Mouse (Mus musculus) fat pad, adult 2 months (tissue): Measurements from ENCODE around the gene Spryd3.

ENCODE experiments used
- DNase-seq: peaks from one replicate; pipeline ENCODE4 v3.0.0-alpha.2; 2011; ENCODE audit warnings: low read depth, low spot score; ENCODE audit errors: extremely low read depth

Gene Spryd3

DNA sequence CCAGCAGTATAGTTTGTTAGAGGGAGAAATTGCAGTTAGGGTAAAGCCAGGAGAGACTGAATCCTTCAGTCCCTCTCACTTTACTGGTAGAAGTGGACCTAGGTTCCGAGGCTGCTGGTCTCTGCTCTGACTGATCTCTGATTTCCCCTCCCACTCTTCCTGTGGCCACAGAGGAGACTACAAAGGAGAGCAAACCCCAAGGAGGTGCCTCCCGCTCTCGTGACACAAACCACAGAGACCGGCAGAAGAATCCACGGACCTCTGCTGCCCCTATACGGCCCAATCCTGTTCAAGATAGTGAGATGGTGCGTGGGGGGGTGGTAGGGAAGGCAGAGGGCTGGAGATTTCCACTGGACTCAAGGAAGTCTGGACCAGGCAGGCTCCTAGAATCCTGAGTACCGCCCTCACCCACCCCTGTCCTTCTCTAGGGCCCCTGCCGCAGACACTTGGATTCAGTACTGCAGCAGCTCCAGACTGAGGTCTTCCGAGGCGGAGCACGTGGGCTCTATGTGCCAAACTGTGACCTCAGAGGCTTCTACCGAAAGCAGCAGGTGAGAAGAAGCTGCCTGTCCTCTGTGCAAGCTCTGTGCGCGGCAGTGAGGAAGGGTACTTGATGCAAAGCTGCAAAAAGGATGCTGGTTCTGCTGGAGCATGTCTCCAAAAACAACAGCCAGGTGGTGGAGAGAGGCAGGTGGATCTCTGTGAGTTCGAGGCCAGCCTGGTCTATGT lies 11.8 kb upstream of the Spryd3 start:
- no peak for DNase-seq

DNA sequence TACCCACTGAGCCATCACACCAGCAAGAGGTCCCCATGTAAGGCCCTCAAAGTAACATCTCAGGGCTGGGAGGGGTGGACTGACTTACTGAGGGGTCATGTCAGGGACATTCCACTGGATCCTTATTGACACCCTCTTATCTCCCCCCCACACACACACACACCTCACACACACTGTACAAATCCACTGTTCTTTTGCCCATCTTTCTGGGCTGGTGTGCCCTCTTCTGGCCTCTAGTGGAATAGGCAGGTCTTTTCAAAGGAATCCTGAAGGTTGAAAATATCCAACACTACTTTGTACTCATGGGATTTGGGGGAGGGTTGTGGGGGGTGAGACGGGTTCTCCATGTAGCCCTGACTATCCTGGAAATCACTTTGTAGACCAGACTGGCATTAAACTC lies 10.8 kb upstream of the Spryd3 start:
- no peak for DNase-seq

DNA sequence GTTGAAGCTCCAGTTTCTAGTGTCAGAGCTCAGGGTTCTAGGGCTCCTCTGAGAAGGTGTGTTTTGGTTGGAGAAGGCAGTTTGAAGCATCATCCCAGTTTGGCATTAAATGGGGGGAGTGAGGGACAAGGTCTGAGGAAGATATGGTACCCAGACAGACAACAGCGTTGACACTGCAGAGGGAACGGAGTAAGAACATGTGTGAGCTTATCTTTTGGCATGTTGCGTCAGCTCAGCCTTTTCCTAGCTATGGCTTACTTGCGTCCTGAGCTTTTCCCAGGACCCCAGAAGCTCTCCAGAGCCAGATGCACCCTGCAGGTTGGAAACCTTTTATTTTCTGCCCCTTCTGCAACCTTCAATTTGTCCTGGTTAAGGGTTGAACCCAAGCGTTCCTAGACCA lies 10.1 kb upstream of the Spryd3 start:
- DNase-seq = no peak

DNA sequence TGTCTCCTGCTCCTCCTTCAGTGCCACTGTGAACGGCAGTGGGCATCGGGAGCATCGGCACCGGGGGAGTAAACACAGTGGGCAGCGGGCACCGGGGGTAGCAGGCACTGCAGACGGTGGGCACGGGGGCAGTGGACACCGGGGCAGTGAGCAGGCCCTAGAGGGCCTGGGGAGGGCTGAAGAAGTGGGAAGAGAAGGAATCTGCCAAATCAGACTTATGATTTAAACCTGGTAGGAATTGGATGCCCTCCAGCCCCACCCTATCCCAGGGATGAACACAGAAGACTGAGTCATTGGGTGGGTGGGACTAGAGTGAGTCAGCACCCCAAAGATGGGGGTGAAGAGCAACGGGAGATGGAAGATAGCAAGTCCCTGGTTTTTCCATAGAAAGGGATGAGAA lies 9.3 kb upstream of the Spryd3 start:
- no peak for DNase-seq

DNA sequence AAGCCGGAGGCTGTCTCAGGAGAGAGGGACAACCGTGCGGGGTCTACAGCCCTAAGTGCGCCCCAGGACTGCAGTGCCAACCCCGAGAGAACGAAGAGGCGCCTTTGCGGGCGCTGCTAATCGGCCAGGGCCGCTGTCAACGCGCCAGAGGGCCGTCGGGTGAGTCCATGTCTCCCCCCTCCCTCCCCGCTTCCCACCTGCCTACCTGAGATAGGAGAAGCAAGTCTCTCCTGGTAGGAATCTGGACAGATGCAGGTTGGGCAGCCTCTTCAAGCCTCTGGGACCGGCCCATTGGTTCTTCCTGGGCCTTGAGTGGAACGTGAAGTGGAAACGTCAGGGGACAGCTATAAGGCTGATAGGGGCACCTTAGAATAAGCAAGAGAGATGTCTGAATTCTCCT lies 8.7 kb upstream of the Spryd3 start:
- no peak for DNase-seq

DNA sequence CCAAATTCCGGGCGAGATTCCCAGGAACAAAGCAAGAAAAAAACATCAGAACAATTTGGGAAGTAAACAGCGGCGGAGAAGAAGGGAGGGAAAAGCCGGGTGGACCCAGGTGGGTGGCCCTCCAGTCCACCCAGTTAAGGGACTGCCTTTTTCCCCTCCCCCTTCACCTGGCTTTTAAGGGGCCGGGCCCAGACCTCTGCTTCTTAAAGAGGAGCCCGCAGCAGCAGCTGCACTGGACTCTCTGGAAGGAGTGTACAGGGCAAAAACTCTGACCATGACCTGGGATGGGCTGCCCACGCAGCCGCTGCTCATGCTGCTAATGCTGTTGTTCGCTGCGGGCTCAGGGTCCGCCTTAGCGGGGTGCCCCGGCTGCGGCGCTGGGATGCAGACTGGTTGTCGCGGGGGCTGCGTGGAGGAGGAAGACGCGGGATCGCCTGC lies 8.3 kb upstream of the Spryd3 start, which contains the start of gene Igfbp6:
TSS of gene Igfbp6 (plus strand) at position 89 of the 438 bp plus-strand sequence.
- no peak for DNase-seq

DNA sequence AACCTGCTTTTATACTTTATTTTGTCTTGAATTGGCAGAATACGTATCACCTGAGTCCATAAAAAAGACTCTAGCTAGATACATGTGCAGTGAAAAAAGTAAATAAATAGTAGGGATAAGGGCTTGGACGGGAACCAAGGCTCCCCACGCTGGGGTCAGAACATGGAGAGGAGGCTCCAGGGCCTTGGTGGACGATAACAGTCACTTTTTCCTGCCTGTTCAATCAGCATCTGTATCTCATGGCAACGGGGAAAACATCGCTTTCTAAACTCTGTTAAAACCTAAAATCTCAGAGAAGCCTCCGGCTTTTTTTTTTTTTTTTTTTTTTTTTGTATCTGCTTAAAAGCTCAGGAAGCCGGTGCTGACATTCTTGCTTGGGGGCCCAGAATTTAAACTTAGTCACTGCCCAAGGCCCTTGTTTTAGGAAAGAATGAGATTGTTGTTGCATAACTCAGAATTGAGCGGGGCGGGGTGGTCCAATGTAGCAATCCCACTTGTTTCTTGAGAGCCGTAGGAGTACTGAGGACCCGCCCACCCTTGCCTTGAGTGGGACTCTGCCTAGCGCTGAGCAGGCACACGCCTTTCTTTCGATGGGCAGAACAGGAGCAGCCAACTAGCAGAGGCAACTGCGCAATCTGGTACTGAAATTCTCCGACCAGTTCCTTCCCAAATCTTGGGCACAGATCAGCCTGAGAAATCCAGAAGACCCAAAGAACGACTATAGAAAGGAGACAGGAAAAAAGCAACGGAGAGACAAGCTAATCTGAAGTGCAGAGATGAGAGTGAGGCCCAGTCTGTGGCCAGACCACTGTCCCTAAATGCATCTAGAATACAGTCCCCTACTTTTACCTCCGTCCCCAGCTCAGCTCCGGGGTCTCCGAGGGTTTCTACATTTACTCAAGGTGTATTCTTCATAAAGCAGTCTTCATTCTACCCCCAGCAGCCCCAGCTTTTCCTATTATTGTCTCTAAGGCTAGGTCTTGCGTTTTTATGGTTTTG lies 7.2 kb upstream of the Spryd3 start:
- DNase-seq = no peak

DNA sequence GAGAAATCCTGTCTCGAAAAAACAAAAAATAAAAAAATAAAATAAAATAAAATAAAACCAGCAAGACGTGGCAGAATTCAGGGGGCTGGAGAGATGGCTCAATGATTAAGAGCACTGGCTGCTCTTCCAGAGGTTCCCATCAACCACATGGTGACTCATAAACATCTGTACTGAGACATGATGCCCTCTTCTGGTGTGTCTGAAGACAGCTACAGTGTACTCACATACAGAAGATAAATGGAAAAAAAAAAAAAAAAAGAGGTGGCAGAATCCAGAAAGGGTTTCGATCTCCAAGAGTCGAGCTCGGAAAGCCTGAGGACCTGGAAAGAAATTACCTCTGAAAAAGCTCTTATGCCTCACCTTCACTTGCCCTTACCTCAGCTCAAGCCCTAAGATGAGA lies 5.1 kb upstream of the Spryd3 start:
- DNase-seq = no peak

DNA sequence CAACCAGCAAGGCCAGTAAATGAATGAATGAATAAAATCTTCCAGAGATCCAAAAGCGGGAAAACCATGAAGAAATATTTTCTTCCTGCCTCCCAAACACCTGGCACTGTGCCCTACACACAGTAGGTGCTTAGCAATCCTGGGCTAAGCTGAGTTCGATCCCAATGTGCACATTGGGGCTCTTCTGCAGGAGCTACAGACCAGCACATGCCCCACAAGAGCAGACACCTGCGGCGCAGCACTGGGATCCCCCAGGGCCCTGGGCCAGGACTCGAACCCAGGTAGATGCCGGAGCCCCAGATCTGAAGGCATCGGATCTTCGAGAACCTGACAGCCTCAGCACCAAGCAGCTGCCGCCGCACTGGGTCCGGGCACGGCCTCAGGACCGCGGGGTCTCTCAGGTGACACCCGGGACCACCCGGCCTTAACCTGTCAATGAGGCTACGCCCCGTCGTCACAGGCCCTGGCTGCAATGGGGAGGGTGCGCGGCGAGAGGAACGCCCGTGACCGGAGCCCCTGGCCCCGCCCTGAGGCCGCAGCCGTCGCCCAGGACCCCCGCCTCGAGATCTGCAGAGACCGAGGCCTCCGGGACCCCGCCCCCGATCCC lies 409 bp downstream of the Spryd3 start:
- no peak for DNase-seq

DNA sequence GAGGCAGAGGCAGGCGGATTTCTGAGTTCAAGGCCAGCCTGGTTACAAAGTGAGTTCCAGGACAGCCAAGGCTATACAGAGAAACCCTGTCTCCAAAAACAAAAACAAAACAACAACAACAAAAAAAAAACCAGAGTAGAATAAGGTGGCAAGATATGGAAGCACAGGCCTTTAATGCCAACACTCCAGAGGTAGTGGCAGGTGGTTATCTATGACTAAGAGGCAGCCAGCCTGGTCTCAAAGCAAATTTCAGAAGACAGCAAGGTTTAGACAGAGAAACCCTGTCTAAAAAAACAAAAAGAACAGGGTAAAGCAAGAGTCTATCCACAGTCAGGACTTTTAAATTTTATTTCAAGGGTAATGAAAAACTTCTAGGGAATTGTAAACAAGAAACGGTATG lies 1.3 kb downstream of the Spryd3 start:
- no peak for DNase-seq

DNA sequence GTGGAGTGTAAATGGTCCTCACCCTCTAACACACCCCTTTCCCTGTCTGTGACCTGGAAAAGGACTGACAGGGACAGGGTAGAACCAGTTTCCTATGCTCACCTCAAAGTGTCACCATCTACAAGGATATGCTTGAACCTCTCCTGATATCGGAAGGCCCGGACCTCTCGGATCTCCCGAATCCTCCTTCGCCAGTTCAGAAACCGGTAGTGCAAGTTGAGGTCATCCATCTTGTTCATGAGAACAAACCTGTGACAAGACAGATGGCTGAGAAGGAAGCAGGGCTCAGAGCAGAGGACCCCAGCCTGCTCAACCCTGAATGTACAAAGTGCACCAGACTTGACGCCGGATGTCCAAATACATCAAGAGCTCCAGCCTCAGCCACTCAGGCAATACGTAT lies 2.7 kb downstream of the Spryd3 start:
- DNase-seq = no peak

DNA sequence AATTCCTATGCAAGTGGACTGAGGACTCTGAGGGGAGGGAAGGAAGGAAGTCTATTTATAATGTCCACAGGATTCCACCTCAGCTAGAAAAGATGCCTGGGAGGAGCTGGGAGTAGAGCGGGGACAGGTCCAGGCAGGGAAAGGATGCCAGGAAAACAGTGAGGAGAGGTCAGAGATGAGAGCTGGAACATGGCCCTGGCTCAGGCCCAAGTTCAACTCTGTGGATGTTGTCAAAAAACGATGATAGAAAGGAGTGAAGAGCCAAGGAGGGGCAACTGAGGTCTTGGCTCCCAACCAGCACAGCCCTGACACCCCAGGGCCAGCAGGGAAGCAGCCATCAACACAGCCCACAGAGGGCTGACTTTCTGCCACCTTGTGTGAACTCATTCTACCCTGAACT lies 9.7 kb downstream of the Spryd3 start:
- no peak for DNase-seq

DNA sequence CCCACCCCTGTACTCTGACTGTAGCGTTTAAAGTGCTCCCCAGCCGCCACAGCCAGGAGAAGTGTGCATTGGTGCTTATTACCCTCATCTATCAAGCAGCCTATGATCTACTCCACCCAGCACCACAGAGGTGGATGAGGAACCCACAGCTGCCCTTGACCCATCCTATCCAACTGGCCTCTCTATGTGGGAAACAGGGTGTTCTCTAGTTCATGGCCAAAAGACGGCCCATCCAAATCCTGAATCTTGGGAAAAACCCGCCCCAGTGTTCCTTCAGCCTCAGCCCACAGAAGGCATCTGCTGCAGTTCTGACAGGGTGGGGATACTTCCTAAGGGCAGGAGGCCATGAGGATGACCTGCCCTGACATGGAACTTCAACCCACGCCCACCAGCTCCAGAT lies 15.5 kb downstream of the Spryd3 start:
- DNase-seq = no peak

DNA sequence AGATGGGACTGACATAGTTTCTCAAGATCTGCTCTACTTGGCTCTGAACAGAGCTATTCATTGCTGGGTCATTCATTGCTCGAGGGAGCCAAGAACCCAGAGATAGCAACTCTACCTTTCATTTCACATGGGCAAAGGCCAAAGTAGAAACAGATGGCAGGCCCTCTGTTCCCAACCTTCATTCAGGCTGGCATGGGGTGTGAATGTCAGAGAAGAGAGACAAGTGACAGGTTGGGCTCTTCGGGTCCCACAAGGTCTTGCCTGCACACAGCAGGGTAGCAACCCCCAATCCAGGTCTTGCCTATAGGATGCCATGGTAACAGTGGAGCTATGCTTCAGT lies 16.2 kb downstream of the Spryd3 start:
- DNase-seq = no peak

DNA sequence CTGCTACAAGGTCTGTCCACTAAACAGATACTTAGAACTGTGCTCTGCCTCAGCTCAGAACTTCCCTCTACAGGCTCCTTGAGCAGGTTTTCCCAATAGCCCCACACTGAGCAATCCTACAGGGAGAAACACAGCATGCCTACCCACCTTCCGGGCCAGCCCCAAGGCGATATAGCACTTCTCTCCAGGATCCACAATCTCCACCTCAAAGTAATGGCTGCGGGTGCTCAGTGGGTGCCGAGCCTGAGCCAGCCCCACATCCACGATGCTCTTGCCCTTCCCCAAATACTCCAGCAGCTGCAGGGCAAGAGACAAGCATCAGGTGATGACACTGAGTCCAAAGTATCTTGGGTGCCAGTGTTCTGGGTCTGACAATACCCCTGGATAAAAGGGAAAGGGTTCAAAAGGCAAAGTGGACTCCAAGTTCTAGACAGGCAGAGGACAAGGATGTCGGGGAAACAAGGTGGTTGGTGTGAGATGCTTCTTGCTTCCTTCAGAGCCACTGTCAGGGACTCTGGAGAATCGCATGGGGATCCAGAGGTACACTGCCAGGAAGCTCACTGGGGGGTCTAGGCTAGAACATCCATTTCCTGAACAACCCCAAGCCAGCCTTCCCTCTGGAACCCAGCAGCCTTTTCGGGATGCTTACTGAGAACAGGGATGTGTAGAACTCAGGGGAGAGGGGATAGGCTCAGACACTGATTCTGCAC lies 16.8 kb downstream of the Spryd3 start:
- DNase-seq = no peak

DNA sequence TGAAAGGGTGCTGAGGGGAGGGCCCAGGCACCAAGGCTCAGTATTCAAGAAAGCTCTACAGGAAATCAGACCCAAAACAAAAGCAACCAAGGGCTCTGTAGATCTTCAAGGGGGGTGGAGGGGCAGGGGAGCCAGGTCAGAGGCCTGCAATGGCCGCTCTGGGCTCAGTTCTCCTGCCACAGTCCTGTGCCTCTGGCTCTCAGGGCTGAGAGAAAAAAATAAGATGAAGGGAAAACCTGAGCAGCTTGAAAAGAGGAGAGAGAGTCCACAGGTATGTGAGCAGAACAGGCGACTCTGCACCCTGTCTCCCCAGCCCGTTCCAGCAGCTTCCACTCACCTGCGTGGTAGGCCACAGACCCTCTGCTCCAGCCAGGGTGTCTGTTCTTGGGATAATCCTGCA lies 17.4 kb downstream of the Spryd3 start:
- DNase-seq = no peak

DNA sequence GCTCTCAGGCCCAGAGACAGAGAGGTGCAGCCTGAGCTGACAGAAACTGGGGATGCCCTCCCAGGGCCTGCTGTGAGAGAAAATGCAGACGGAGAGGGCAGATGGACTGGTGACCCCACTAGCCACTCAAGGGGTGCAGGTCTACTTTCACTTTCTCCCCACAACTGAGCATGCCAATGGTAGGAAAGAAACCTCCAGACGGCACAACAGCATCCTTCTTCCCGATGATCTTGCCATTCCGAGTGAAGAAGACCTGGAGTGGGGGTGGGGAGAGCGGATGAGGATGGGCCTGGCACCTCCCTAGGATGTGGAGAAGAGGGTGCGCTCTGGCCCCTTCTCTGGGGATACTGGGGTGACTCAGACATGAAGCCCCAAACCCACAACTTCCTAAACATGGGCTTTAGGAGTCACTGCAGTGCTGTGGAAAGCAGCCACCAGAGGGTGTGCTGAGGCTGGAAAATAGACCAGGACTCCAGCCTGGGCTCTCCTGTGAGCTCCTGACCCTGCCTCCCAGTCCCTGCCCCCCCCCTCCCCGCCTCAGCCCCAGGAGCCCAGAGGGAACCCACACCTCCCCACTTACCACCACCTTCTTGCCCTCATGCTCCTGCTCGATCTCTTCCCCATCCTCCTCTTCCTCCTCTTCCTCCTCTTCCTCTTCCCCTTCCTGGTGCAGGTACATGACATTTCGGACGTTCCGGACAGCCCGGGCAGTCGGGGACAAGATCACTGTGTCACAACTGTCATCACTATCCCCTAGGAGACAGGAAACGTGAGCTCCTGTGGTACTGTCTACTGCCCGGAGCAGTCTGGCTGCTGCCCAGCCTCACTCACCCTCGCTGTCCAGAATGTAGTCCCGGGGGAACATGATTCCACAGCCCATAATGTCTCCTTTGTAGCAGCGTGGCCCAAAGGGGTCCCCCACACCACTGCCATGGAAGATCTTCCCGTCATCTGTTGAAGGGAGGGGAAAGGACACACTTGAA lies 18.3 kb downstream of the Spryd3 start:
- DNase-seq = no peak

DNA sequence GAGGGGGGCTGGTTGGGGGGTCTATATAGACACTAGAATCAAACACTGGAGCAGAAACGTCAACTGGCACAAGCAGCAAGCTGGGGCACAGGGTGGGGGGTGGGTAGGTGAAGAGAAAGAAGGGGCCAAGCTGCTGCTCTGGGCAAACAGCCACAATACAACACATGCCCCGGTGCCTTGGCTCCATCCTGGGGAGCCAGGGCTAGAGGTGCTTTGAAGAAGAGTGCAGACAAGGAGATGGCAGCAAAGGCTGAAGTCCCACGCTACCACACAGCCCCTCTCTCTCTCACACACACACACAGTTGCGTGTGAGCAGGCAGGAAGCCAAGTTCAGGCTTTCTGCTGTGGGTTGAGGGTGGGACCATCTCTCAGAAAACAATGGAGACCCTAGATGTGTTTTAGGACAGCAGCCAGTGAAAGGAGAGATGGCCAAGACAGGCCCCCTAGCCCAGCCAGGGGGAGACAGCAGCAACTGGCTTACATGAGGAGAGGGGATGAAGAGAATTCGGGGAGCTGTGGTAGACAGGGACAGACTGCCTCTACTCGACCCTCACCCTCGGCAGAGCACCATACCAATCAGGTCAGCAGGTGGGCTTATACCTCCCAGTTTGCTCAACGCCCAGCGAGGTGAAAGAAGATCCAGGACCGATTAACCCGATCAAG lies 19.1 kb downstream of the Spryd3 start:
- DNase-seq = no peak

DNA sequence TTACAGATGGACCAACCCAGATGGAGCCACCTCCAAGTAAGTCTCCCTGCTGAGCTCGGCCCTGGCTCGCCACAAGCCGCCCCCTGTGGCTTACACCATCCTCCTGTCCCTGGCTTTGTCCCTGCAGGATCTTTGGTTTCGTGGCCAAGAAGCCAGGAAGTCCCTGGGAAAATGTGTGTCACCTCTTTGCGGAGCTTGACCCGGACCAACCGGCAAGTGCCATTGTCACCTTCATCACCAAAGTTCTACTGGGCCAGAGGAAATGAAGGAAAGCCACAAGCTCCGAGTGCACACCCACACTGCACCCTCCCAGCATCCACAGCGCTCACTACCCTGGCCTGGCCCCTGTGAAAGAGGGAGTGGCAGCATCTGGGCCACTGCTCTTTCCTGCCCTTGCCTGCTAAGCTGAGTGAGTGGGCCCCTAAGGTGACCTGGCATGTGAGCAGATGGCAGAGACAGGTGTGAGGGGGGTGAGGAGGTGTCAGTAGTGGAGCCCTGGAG lies 20.3 kb downstream of the Spryd3 start:
- DNase-seq = no peak
